Mouse (Mus musculus) brown adipose tissue, adult 24 weeks (tissue): Measurements from ENCODE around the gene Sgf29. TPM values are rescaled to one million over a fixed set of nuclear protein-coding genes. Genes with fewer than 3 reads are reported as not detected.
A peak's percentile ranks its signal among the peaks of the same experiment; 100 is the strongest.
"Not testable (repeated sequence)": the region's sequence is repeated elsewhere in the genome, so short reads cannot be mapped to it uniquely, and the experiment has no call there.

Experiments
- H3K27ac ChIP-seq: fragments of 200-500 bp; replicated peaks from 2 replicates; pipeline ENCODE4 v1.5.1; 2012; ENCODE audit warnings: low read depth, mild to moderate bottlenecking, low read length
- H3K4me1 ChIP-seq: fragments of 200-500 bp; 2 replicates; pipeline ENCODE4 v1.6.1; 2012; ENCODE audit warnings: low read length, mixed read lengths; ENCODE audit not compliant: control insufficient read depth, insufficient read depth, insufficient read length
- H3K4me3 ChIP-seq: fragments of 200-500 bp; 2 replicates; pipeline ENCODE4 v1.5.1; 2012; ENCODE audit warnings: low read depth, mild to moderate bottlenecking, low read length, moderate library complexity; ENCODE audit not compliant: insufficient read depth
- polyA plus RNA-seq: library from polyadenylated mRNA; stranded (reverse); fragments of >200 nt; gene quantifications from 2 replicates; pipeline ENCODE4 v1.2.4, GENCODE M21; 2012; ENCODE audit not compliant: missing spikeins, insufficient read depth, insufficient read length

Gene Sgf29
- polyA plus RNA-seq, 1 experiment = 18.3 TPM

DNA sequence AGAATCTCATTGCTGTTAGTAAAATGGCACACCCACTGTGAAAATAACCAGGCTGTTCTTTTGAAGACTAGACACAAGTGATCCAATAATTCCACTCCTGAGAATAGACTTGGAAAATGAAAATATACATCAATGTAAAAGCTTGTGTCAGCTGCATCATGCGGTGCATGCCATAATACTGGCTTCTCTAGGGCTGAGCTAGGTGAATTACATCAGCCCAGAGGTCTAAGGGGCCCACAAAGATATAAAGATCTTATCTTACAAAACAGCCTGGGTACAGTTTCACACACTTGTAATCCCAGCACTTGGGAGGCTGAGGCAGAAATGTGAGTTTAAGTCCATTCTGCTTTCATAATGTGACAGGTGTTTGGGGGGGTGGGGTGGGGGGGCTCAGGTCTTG is 8.4 kb downstream of the Sgf29 start:
- Histone ChIP-seq H3K4me1 (peaks cover 11% of the 10 kb centered on the region), H3K4me3 (no peak overlapping the region), H3K27ac (no peak overlapping the region)

DNA sequence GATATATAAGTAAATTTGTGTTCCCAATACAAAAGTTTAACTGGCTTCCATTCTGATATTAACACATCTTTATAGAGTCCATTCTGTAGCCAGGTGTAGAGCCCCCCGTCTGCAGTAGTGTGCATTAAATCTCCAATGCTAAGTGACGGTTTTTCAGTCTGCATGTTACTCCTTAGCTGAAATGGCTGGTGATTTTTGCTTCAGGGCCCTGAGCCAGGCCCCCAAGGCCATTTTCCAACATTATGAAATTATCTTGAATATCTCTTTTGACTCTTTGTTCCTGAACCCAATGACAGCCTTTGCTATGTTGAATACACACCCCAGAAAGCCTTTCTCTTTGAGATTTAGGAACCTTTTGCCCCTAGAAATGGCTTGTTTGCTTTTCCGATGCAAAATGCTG is 10.7 kb downstream of the Sgf29 start:
- H3K4me1 ChIP-seq = peaks cover 15% of the 10 kb centered on the region
- H3K27ac ChIP-seq = no peak overlapping the region
- no peak overlapping the region for H3K4me3 ChIP-seq

- peak overlapping the region; percentile 33 for H3K27ac ChIP-seq
- no peak overlapping the region for H3K4me3 ChIP-seq
- peaks cover 22% of the 10 kb centered on the region for H3K4me1 ChIP-seq
These were observed 14.5 kb downstream of the Sgf29 start for GRCm38 (mm10) chr7:126663646-126664045.

DNA sequence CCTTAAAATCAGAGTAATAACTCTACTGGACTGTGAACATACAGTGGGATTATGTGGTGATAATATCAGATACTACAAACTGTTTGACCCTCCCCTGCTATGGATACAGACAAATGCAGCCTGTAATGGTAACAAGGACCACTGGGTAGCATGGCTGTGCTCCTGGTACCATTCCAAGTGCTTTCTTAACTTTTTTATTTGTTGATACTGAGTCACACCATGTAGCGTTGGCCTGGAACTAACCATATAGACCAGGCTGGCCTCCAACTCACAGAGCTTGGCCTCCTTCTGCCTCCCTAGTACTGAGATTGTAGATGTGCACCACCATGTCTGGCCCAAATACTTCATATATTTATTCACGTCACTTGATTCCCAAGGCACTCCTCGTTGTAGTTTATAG is 16.2 kb downstream of the Sgf29 start:
- Histone ChIP-seq H3K4me1 (peaks cover 25% of the 10 kb centered on the region), H3K27ac (no peak overlapping the region), H3K4me3 (no peak overlapping the region)

GRCm38 (mm10) chr7:126667495-126668090 is 18.5 kb downstream of the Sgf29 start:
- Histone ChIP-seq H3K4me1 (peaks cover 25% of the 10 kb centered on the region), H3K4me3 (no peak overlapping the region), H3K27ac (peak overlapping the region; percentile 79)

DNA sequence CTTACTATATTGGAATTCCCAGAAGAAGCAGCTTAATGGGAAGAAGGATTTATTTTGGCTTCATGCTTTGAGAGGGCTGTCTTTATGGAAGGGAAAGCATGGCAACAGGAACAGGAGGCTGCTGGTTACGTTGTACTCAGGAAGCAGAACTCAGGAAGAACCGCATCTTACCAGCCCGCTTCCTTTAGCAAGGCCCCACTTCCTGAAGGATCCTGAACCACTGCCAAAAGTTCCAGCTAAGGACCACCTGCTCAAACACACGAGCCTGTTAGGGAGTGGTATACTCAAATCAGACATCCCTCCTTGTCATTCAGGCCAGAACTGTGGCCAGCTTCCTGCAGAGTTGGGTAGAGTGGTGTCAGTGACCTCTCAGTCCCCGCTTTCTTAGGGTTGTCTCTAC is 19.3 kb downstream of the Sgf29 start:
- peak overlapping the region; percentile 79 for H3K27ac ChIP-seq
- H3K4me1 ChIP-seq = peaks cover 25% of the 10 kb centered on the region
- no peak overlapping the region for H3K4me3 ChIP-seq

GRCm38 (mm10) chr7:126670152-126670551 is 21.0 kb downstream of the Sgf29 start:
- Histone ChIP-seq H3K4me1 (peaks cover 19% of the 10 kb centered on the region; the same call in 1 of the 2 replicates), H3K4me3 (no peak overlapping the region), H3K27ac (no peak overlapping the region)

- no peak overlapping the region for H3K4me3 ChIP-seq
- peaks cover 30% of the 10 kb centered on the region for H3K4me1 ChIP-seq
- H3K27ac ChIP-seq = no peak overlapping the region
These were observed 23.0 kb downstream of the Sgf29 start for GRCm38 (mm10) chr7:126672111-126672510.

- H3K27ac ChIP-seq = peak overlapping the region; percentile 99
- peak overlapping the region; percentile 76 for H3K4me3 ChIP-seq
These were observed 26.0 kb downstream of the Sgf29 start for GRCm38 (mm10) chr7:126675104-126675503.

DNA sequence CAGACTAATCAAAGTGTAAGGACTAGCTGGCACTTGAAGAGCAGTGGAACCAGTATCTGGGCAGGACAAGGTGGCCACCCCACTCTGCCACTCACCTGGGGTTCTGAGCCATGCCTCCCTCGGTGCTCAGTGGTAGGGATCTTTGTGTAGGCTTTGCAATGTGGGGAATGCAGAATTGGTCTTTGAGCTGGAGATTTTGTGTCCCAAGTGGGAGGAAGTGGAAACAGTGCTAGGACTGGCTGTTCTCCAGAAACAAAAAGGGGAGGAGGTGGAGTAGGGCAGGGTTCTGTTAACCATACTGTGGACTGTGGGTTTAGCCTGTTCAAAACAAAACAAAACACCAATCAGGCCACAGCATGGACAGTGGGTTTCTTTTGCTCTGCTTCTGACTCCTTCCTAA is 27.1 kb downstream of the Sgf29 start, which contains the start of gene Sult1a1:
TSS of gene Sult1a1 (minus strand) at position 226 of the 400 bp plus-strand sequence.
- H3K4me3 ChIP-seq = peak within 1 kb of the TSS; percentile 76
- H3K27ac ChIP-seq = peak within 1 kb of the TSS; percentile 99
- peaks cover 18% of the 10 kb centered on the region for H3K4me1 ChIP-seq

More at GRCm38 (mm10) chr7:126675104-126675503, 26.0 kb downstream of the Sgf29 start:
- H3K4me1 ChIP-seq = peaks cover 18% of the 10 kb centered on the region

DNA sequence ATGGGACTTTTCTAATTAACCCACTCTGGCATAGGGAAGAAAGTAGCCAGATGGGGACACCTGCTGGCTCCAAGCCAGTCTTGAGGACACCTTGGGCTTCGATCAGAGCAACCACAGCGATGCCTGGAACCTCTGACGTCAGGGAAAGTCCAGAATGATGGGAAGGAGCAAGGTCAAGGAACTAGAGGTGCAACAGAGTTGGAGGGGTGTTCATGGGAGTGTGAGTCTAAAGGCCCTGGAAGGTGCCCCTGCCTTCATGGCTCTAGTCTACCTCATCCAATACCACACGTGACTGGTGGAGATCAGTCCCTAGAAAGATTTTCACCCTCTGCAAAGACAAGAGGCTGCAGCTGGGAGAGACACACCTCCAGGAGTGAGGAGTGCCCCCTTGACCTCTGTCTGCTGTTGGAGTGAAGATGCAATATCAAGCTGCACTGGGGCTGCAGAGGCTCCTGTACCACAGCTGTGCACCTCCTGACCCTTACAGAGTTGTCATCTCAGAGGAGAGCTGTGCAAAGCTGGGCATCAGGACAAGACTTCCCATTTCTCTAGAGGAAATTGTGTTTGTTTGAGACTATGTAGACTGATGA is 27.6 kb downstream of the Sgf29 start:
- H3K4me3 ChIP-seq = peak overlapping the region; percentile 76; the same call in 1 of the 2 replicates

DNA sequence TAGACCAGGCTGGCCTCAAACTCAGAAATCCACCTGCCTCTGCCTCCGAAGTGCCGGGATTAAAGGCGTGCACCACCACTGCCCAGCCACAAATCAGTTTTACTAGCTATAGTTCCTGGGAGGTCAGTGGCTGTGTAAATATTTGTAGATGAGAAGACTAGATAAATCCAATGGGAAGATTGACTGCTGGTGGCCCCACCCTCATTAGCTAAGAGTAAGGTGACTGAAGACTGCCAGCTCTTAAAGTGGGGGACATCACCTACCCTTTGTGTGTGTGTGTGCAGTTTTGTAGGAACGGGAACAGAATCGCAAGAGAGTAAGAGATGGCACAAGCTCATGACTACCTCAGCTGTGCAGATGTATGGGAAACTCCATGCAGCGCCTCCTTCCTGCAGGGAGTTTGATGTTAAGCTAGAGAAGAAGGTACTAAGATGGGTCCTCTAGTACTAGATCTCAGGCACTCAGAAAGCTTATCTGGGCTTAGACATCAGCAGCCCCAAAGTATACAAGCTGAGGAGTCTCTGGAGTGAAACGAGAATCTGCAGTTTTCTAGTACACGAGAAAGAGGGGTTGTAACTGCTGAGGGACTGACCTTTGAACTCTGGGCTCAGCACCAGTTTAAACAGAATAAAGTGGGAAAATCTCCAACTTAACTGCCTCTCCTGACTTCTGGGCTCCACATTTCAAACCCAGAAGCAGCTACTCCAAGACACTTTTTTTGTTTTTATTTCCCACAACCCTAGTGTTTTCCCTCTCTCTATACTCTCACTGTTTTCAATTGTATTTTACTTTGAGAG is 29.6 kb downstream of the Sgf29 start:
- H3K4me3 ChIP-seq = no peak overlapping the region
- H3K4me1 ChIP-seq = peaks cover 18% of the 10 kb centered on the region
- 0 out of 2 replicates have a peak overlapping the region, but pooled peaks have one; percentile 1 for H3K27ac ChIP-seq

More for the DNA sequence above, 27.6 kb downstream of the Sgf29 start:
- Histone ChIP-seq H3K27ac (peak overlapping the region; percentile 92), H3K4me1 (peaks cover 18% of the 10 kb centered on the region)

DNA sequence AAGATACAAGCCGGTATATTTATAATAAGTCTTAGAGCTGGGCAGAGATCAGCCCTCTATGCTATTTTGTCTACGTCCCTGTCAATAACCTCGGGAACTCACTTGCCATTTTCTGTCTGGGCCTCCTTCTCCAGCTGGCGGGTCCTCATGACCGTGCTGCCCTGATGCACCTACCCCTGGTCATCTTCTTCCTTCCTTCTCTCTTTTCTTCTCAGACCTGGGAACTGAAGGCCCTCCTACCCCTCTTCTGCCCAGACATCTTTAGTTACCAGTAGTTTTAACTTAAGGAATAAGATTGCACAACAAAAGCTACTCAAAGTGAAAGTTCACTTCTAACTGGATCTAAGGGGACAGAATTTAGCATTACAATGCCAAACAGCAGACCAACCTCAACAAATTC is 30.6 kb downstream of the Sgf29 start:
- H3K27ac ChIP-seq = peak overlapping the region; percentile 48; the same call in 1 of the 2 replicates
- peaks cover 18% of the 10 kb centered on the region for H3K4me1 ChIP-seq
- H3K4me3 ChIP-seq = no peak overlapping the region

GRCm38 (mm10) chr7:126681221-126681620 is 32.1 kb downstream of the Sgf29 start:
- Histone ChIP-seq H3K27ac (no peak overlapping the region), H3K4me1 (peaks cover 11% of the 10 kb centered on the region), H3K4me3 (no peak overlapping the region)

GRCm38 (mm10) chr7:126688156-126688555 is 39.0 kb downstream of the Sgf29 start:
- not testable (repeated sequence) for H3K27ac ChIP-seq, H3K4me3 ChIP-seq, H3K4me1 ChIP-seq
